Mouse (Mus musculus) hindbrain, embryonic 12.5 days (tissue): ENCODE measurements around the gene Dync1li2. TPM values are rescaled to one million over a fixed set of nuclear protein-coding genes. Genes with fewer than 3 reads are reported as not detected.
A peak's percentile ranks its signal among the peaks of the same experiment; 100 is the strongest.

Experiments
- ATAC-seq: fragments of 200-750 bp; cut with Nextera tagmentation; 2 replicates; pipeline ENCODE4 v1.8.0; 2017; ENCODE audit warnings: moderate TSS enrichment; ENCODE audit not compliant: low FRiP score
- H3K27ac ChIP-seq: fragments of 300-500 bp; sonication (generic); 2 replicates; pipeline ENCODE4 v1.5.1; 2016; ENCODE audit warnings: mild to moderate bottlenecking
- H3K27me3 ChIP-seq: fragments of 300-500 bp; sonication (generic); 2 replicates; pipeline ENCODE4 v1.6.1; 2016; ENCODE audit warnings: mild to moderate bottlenecking
- H3K36me3 ChIP-seq: fragments of 300-500 bp; sonication (generic); 2 replicates; pipeline ENCODE4 v1.6.1; 2016; ENCODE audit warnings: mild to moderate bottlenecking
- H3K4me1 ChIP-seq: fragments of 300-500 bp; sonication (generic); 2 replicates; pipeline ENCODE4 v1.6.1; 2016
- H3K4me2 ChIP-seq: fragments of 300-500 bp; sonication (generic); replicated peaks from 2 replicates; pipeline ENCODE4 v1.6.1; 2016; ENCODE audit warnings: mild to moderate bottlenecking
- H3K4me3 ChIP-seq: fragments of 300-500 bp; sonication (generic); 2 replicates; pipeline ENCODE4 v1.5.1; 2016; ENCODE audit warnings: mild to moderate bottlenecking
- H3K9ac ChIP-seq: fragments of 300-500 bp; sonication (generic); 2 replicates; pipeline ENCODE4 v1.6.1; 2016; ENCODE audit warnings: mild to moderate bottlenecking, moderate library complexity
- H3K9me3 ChIP-seq: fragments of 300-500 bp; sonication (generic); replicated peaks from 2 replicates; pipeline ENCODE4 v1.6.1; 2016; ENCODE audit warnings: mild to moderate bottlenecking
- WGBS: fragments of 180-500 bp; shearing (Covaris S2); methylation state at CpG from one replicate; pipeline ENCODE4 v1.1.7; 2016; 5-methylcytosine and 5-hydroxymethylcytosine counted together
- polyA plus RNA-seq: library from polyadenylated mRNA; unstranded; fragments of >200 nt; fragmentation: Nextera tagmentation; extraction: Ambion mirVana; gene quantifications from 2 replicates; pipeline ENCODE4 v1.2.1, GENCODE M21; 2016

The Dync1li2 gene
- 131 and 135 TPM in 2 replicates for polyA plus RNA-seq

DNA sequence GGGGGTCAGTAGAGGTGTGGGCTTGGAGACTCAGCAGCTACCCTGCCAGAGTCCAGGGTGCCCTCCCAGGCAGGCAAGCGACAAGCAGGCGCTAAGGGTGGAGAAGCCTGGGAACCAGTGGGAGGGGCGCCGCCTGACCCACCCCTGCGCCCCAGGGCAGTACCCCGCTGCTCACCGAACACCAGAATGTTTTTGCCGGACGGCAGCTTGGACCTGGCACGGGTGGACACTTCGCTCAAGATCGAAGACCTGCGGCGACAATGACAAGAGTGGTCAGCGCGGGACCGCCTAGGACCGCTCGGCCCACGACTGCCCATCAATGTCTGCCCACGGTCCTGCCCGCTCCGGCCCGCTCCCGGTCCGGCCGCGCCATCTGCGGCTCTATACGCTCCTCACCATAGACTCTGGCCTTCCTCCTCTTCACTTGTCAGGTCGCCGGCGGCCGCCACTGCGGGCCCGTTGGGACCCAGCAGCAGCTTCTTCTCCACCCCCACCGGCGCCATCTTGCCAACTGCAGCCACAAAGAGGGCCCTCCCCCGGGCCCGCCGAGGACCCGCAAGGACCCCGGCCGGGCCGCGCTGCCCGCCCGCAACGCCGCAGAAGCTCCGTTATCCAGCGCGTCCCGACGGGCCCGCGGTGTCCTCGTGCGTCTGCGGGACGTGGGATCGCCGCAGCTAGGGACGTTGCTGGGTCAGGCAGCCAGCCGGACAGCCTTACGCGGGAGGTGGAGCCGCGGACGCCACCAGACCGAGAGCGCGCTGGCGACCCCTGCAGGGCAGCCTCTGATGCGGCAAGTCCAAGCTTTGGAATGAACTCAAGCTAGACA is at the start of gene Dync1li2:
Gene Dync1li2 (minus strand): TSS at position 749 of the 826 bp plus-strand sequence.
- Histone ChIP-seq H3K4me1 (peaks cover 16% of the 10 kb centered on the region), H3K27me3 (no peaks in the 10 kb centered on the region), H3K27ac (peak within 1 kb of the TSS; percentile 92), H3K36me3 (peaks cover 29% of the 10 kb centered on the region), H3K9me3 (no peaks in the 10 kb centered on the region), H3K4me2 (peak within 1 kb of the TSS; percentile 81), H3K4me3 (peak within 1 kb of the TSS; percentile 91), H3K9ac (peak within 1 kb of the TSS; percentile 95)
- WGBS, result under 1% methylated on average over 75 of the region's 75 CpGs
- peak; percentile 90 for ATAC-seq

DNA sequence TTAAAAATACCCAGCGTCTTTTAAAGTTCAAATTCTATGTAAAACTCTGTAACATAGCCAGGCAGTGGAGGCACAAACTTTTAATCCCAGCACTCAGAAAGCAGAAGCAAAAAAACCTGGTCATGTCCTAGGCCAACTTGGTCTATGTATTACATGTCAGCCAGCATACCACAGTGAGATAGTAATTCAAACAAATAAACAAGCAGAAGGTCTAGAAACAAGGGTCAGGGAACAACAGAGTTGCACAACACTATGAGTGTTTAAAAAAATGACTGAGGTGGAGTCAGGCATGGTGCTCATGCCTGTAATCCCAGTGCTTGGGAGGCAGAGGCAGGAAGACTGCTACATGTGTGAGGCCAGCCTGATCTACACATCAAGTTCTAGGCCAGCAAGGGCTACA is 36.2 kb upstream of the Dync1li2 start:
- Histone ChIP-seq H3K4me1 (no peaks in the 10 kb centered on the region), H3K27me3 (no peaks in the 10 kb centered on the region), H3K9ac (no peak overlapping the region), H3K36me3 (no peaks in the 10 kb centered on the region), H3K27ac (no peak overlapping the region), H3K4me2 (no peak overlapping the region), H3K4me3 (no peak overlapping the region), H3K9me3 (no peaks in the 10 kb centered on the region)
- ATAC-seq, result no peak
- WGBS, result 61% methylated on average over 1 of the region's 1 CpGs

DNA sequence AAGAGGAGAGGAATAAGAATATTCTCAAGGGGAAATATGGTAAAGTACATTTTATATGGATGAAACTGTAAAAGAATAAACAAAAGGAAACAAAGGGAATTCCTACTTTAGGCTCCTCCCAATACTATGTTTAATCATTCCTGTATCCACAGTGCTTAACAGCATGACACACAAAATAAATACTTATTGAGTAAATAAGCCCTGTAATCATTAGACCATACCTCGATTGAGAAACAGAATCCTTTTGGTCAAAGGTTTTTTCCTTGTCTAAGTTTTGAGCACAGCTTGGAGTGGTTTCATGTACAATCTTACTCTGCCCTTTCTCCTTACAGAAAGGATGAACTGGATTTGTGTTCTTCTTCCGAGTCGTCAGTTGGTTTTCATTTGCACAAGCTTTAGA is 29.6 kb upstream of the Dync1li2 start:
- Histone ChIP-seq H3K4me1 (no peaks in the 10 kb centered on the region), H3K27me3 (no peaks in the 10 kb centered on the region), H3K4me3 (no peak overlapping the region), H3K36me3 (no peaks in the 10 kb centered on the region), H3K4me2 (no peak overlapping the region), H3K9ac (no peak overlapping the region), H3K9me3 (no peaks in the 10 kb centered on the region), H3K27ac (no peak overlapping the region)
- 78% methylated on average over 3 of the region's 3 CpGs for WGBS
- no peak for ATAC-seq

GRCm38 (mm10) chr8:104467463-104467862 is 24.6 kb upstream of the Dync1li2 start:
- no peak overlapping the region for H3K4me3 ChIP-seq
- no peak overlapping the region for H3K4me2 ChIP-seq
- no peaks in the 10 kb centered on the region for H3K36me3 ChIP-seq
- H3K9me3 ChIP-seq, result no peaks in the 10 kb centered on the region
- H3K27ac ChIP-seq, result no peak overlapping the region
- WGBS, result 71% methylated on average over 2 of the region's 2 CpGs
- no peak overlapping the region for H3K9ac ChIP-seq
- ATAC-seq, result no peak
- no peaks in the 10 kb centered on the region for H3K27me3 ChIP-seq
- no peaks in the 10 kb centered on the region for H3K4me1 ChIP-seq

DNA sequence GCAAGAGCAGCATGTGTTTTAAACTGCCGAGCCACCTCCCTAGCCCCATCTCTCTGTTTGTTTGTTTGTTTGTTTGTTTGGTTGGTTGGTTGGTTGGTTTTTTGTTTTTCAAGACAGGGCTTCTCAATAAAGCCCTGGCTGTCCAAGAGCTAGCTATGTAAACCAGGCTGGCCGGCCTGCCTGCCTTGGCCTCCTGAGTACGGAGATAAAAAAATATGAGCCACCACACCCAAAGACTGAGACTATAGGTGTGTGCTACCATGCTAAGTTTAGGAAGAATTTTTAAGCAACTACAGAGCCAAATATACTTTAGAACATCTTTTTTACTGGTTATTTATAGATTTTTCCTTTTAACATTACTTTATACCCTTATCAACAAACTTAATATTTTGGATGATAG is 9.3 kb upstream of the Dync1li2 start:
- H3K27me3 ChIP-seq, result no peaks in the 10 kb centered on the region
- no peaks in the 10 kb centered on the region for H3K9me3 ChIP-seq
- 89% methylated on average over 3 of the region's 3 CpGs for WGBS
- no peaks in the 10 kb centered on the region for H3K4me1 ChIP-seq
- H3K27ac ChIP-seq, result no peak overlapping the region
- H3K4me2 ChIP-seq, result no peak overlapping the region
- no peak overlapping the region for H3K4me3 ChIP-seq
- no peak for ATAC-seq
- H3K9ac ChIP-seq, result no peak overlapping the region
- no peaks in the 10 kb centered on the region for H3K36me3 ChIP-seq

DNA sequence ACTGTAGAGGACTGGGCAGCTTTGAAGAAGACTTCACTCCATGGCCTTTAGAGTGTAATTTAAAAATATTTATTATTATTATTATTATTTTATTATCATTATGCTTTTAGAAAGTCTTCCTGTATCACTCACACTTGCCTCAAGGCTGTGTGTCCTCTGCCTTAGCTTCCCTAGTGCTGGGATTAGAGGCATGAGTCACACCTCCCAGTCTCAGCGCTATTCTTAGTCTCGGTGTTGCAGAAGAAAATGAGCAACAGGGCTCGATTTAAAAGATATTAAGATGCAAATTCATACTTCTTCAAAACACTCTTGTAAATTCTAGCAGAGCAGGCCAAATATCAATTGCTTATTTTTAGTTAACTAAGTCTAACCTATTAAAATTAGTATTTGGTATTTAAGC is 5.9 kb upstream of the Dync1li2 start:
- Histone ChIP-seq H3K27me3 (no peaks in the 10 kb centered on the region), H3K4me3 (no peak overlapping the region), H3K4me1 (no peaks in the 10 kb centered on the region), H3K27ac (no peak overlapping the region), H3K9me3 (no peaks in the 10 kb centered on the region), H3K4me2 (no peak overlapping the region), H3K9ac (no peak overlapping the region), H3K36me3 (no peaks in the 10 kb centered on the region)
- WGBS, result 83% methylated on average over 3 of the region's 3 CpGs
- no peak for ATAC-seq

GRCm38 (mm10) chr8:104446016-104446415 is 3.2 kb upstream of the Dync1li2 start:
- peaks cover 10% of the 10 kb centered on the region for H3K4me1 ChIP-seq
- no peak overlapping the region for H3K4me3 ChIP-seq
- H3K9ac ChIP-seq, result no peak overlapping the region
- H3K27ac ChIP-seq, result no peak overlapping the region
- H3K9me3 ChIP-seq, result no peaks in the 10 kb centered on the region
- no peak overlapping the region for H3K4me2 ChIP-seq
- WGBS, result 81% methylated on average over 3 of the region's 3 CpGs
- H3K36me3 ChIP-seq, result no peaks in the 10 kb centered on the region
- H3K27me3 ChIP-seq, result no peaks in the 10 kb centered on the region
- no peak for ATAC-seq

DNA sequence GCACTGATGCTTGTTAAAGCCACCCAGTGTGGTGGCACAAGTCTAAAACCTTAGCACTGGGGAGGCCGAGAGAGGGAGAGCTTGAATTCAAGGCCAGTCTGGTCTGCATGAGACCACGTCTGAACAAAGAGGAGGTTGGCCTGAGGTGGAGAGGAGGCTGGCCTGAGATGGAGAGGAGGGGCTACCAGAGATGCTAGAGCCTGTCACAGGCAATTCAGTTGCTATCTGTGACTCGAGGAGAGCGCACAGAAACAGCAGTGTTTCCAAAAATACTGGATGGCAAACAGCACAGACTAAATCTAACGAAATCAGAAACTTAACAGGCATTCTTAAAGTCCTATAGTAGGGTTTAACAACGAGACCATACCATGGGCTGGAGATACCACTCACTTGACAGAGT is 2.4 kb upstream of the Dync1li2 start:
- 62% methylated on average over 6 of the region's 6 CpGs for WGBS
- no peak for ATAC-seq
- no peak overlapping the region for H3K27ac ChIP-seq

GRCm38 (mm10) chr8:104443125-104443679 is 355 bp upstream of the Dync1li2 start:
- H3K4me1 ChIP-seq, result peaks cover 16% of the 10 kb centered on the region
- peaks cover 24% of the 10 kb centered on the region for H3K36me3 ChIP-seq
- peak overlapping the region; percentile 91 for H3K4me3 ChIP-seq
- no peaks in the 10 kb centered on the region for H3K9me3 ChIP-seq
- peak overlapping the region; percentile 92; the same call in 1 of the 2 replicates for H3K27ac ChIP-seq
- no peaks in the 10 kb centered on the region for H3K27me3 ChIP-seq
- WGBS, result 65% methylated on average over 7 of the region's 7 CpGs
- H3K9ac ChIP-seq, result no peak overlapping the region
- 0 out of 2 replicates have a peak overlapping the region, but pooled peaks have one; percentile 6 for H3K4me2 ChIP-seq
- peak; percentile 36 for ATAC-seq

More for the DNA sequence above, 2.4 kb upstream of the Dync1li2 start:
- Histone ChIP-seq H3K9me3 (no peaks in the 10 kb centered on the region), H3K36me3 (peaks cover 4% of the 10 kb centered on the region), H3K4me3 (no peak overlapping the region), H3K4me2 (no peak overlapping the region), H3K27me3 (no peaks in the 10 kb centered on the region), H3K4me1 (peaks cover 16% of the 10 kb centered on the region), H3K9ac (no peak overlapping the region)

- H3K4me1 ChIP-seq, result peaks cover 16% of the 10 kb centered on the region
- no peaks in the 10 kb centered on the region for H3K9me3 ChIP-seq
- peak overlapping the region; percentile 91 for H3K4me3 ChIP-seq
- H3K36me3 ChIP-seq, result peaks cover 38% of the 10 kb centered on the region
- H3K27ac ChIP-seq, result no peak overlapping the region
- ATAC-seq, result no peak
- peak overlapping the region; percentile 95 for H3K9ac ChIP-seq
- H3K4me2 ChIP-seq, result peak overlapping the region; percentile 81
- WGBS, result 65% methylated on average over 7 of the region's 7 CpGs
- H3K27me3 ChIP-seq, result no peaks in the 10 kb centered on the region
These were observed 1.2 kb downstream of the Dync1li2 start for GRCm38 (mm10) chr8:104441613-104442012.

GRCm38 (mm10) chr8:104439461-104439860 is 3.4 kb downstream of the Dync1li2 start:
- Histone ChIP-seq H3K36me3 (peaks cover 57% of the 10 kb centered on the region), H3K27ac (no peak overlapping the region), H3K4me3 (no peak overlapping the region), H3K9ac (no peak overlapping the region), H3K27me3 (no peaks in the 10 kb centered on the region), H3K9me3 (no peaks in the 10 kb centered on the region), H3K4me1 (peaks cover 23% of the 10 kb centered on the region), H3K4me2 (no peak overlapping the region)
- 98% methylated on average over 8 of the region's 8 CpGs for WGBS
- ATAC-seq, result no peak

GRCm38 (mm10) chr8:104437494-104438135 is 5.2 kb downstream of the Dync1li2 start:
- Histone ChIP-seq H3K4me3 (no peak overlapping the region), H3K9me3 (no peaks in the 10 kb centered on the region)
- ATAC-seq, result no peak

More at GRCm38 (mm10) chr8:104437494-104438135, 5.2 kb downstream of the Dync1li2 start:
- H3K4me2 ChIP-seq, result no peak overlapping the region
- H3K4me1 ChIP-seq, result peaks cover 23% of the 10 kb centered on the region
- no peaks in the 10 kb centered on the region for H3K27me3 ChIP-seq
- 91% methylated on average over 13 of the region's 13 CpGs for WGBS
- H3K9ac ChIP-seq, result no peak overlapping the region
- H3K27ac ChIP-seq, result no peak overlapping the region
- H3K36me3 ChIP-seq, result peaks cover 74% of the 10 kb centered on the region
